Mouse (Mus musculus): Measurements from ENCODE around the gene Rab3d. TPM values are rescaled to one million over a fixed set of nuclear protein-coding genes. Genes with fewer than 3 reads are reported as not detected.

Gene Rab3d
- total and polyA plus RNA-seq, 2 experiments from 2014 or later: 7.7 to 8.9 TPM

GRCm38 (mm10) chr9:21904031-21904430 lies 14.0 kb downstream of the Rab3d start:
- no peak for ATAC-seq (ENCODE audit: insufficient read depth, low read depth)
- H3K9me3 ChIP-seq (replicated peaks; ENCODE audit: control insufficient read depth, low read length): no peaks in the 10 kb centered on the region

GRCm38 (mm10) chr9:21901223-21901820 lies 16.7 kb downstream of the Rab3d start:
- Histone ChIP-seq H3K4me3 (ENCODE audit: low read depth, low read length) (peak overlapping the region; percentile 29), H3K27ac (ENCODE audit: low read depth) (no peak overlapping the region), H3K9ac (replicated peaks; ENCODE audit: low read depth, low read length) (no peak overlapping the region), H3K36me3 (replicated peaks; ENCODE audit: control insufficient read depth, insufficient read depth, low read length) (no peaks in the 10 kb centered on the region), H3K4me2 (ENCODE audit: low read depth, low read length) (peak overlapping the region; percentile 51), H3K9me3 (replicated peaks; ENCODE audit: control insufficient read depth, low read length) (no peaks in the 10 kb centered on the region), H3K4me1 (ENCODE audit: control insufficient read depth, insufficient read depth) (no peaks in the 10 kb centered on the region), H3K27me3 (ENCODE audit: control insufficient read depth, insufficient read depth, low read length) (0 out of 2 replicates have a peak, but pooled peaks cover 6% of the 10 kb centered on the region)
- ATAC-seq (ENCODE audit: insufficient read depth, low read depth): peak; percentile 83
- TF ChIP-seq CTCF (IDR thresholded peaks at IDR 0.05; ENCODE audit: low read depth) (0 out of 2 replicates have a peak, but pooled peaks have one; percentile 17), EP300 (IDR thresholded peaks at IDR 0.05; ENCODE audit: low read depth) (no peak)
- peak; percentile 87 for DNase-seq (ENCODE audit: low spot score)
- WGBS: 11% methylated on average over 10 of the region's 10 CpGs

More at GRCm38 (mm10) chr9:21904031-21904430, 14.0 kb downstream of the Rab3d start:
- 70% methylated on average over 4 of the region's 4 CpGs for WGBS
- no peak for DNase-seq (ENCODE audit: low spot score)
- Histone ChIP-seq H3K4me3 (ENCODE audit: low read depth, low read length) (no peak overlapping the region), H3K36me3 (replicated peaks; ENCODE audit: control insufficient read depth, insufficient read depth, low read length) (no peaks in the 10 kb centered on the region), H3K27ac (ENCODE audit: low read depth) (no peak overlapping the region), H3K27me3 (ENCODE audit: control insufficient read depth, insufficient read depth, low read length) (0 out of 2 replicates have a peak, but pooled peaks cover 6% of the 10 kb centered on the region), H3K4me1 (ENCODE audit: control insufficient read depth, insufficient read depth) (no peaks in the 10 kb centered on the region), H3K4me2 (ENCODE audit: low read depth, low read length) (no peak overlapping the region), H3K9ac (replicated peaks; ENCODE audit: low read depth, low read length) (no peak overlapping the region)
- TF ChIP-seq EP300 (IDR thresholded peaks at IDR 0.05; ENCODE audit: low read depth) (no peak), CTCF (IDR thresholded peaks at IDR 0.05; ENCODE audit: low read depth) (no peak)

GRCm38 (mm10) chr9:21889229-21889628 lies 28.8 kb downstream of the Rab3d start:
- no peak for DNase-seq (ENCODE audit: low spot score)
- no peak overlapping the region for H3K9ac ChIP-seq (replicated peaks; ENCODE audit: low read depth, low read length)
- no peak for TF ChIP-seq EP300 (IDR thresholded peaks at IDR 0.05; ENCODE audit: low read depth)
- TF ChIP-seq CTCF (IDR thresholded peaks at IDR 0.05; ENCODE audit: low read depth): peak; percentile 25; the same call in 1 of the 2 replicates
- H3K4me3 ChIP-seq (ENCODE audit: low read depth, low read length): no peak overlapping the region
- no peak for ATAC-seq (ENCODE audit: insufficient read depth, low read depth)
- H3K27ac ChIP-seq (ENCODE audit: low read depth): no peak overlapping the region
- no peaks in the 10 kb centered on the region for H3K9me3 ChIP-seq (replicated peaks; ENCODE audit: control insufficient read depth, low read length)
- no peaks in the 10 kb centered on the region for H3K27me3 ChIP-seq (ENCODE audit: control insufficient read depth, insufficient read depth, low read length)
- no peaks in the 10 kb centered on the region for H3K36me3 ChIP-seq (replicated peaks; ENCODE audit: control insufficient read depth, insufficient read depth, low read length)
- 53% methylated on average over 3 of the region's 3 CpGs for WGBS
- no peak overlapping the region for H3K4me2 ChIP-seq (ENCODE audit: low read depth, low read length)
- no peaks in the 10 kb centered on the region for H3K4me1 ChIP-seq (ENCODE audit: control insufficient read depth, insufficient read depth)

- Histone ChIP-seq H3K4me3 (ENCODE audit: low read depth, low read length) (no peak overlapping the region), H3K4me1 (ENCODE audit: control insufficient read depth, insufficient read depth) (no peaks in the 10 kb centered on the region), H3K36me3 (replicated peaks; ENCODE audit: control insufficient read depth, insufficient read depth, low read length) (no peaks in the 10 kb centered on the region), H3K27ac (ENCODE audit: low read depth) (no peak overlapping the region), H3K9ac (replicated peaks; ENCODE audit: low read depth, low read length) (no peak overlapping the region), H3K9me3 (replicated peaks; ENCODE audit: control insufficient read depth, low read length) (no peaks in the 10 kb centered on the region), H3K4me2 (ENCODE audit: low read depth, low read length) (no peak overlapping the region), H3K27me3 (ENCODE audit: control insufficient read depth, insufficient read depth, low read length) (no peaks in the 10 kb centered on the region)
- no peak for DNase-seq (ENCODE audit: low spot score)
- TF ChIP-seq CTCF (IDR thresholded peaks at IDR 0.05; ENCODE audit: low read depth) (peak; percentile 9; the same call in 1 of the 2 replicates), EP300 (IDR thresholded peaks at IDR 0.05; ENCODE audit: low read depth) (no peak)
- 52% methylated on average over 3 of the region's 3 CpGs for WGBS
- no peak for ATAC-seq (ENCODE audit: insufficient read depth, low read depth)
Measured at GRCm38 (mm10) chr9:21876601-21877000, 41.4 kb downstream of the Rab3d start.

- Histone ChIP-seq H3K4me3 (ENCODE audit: low read depth, low read length) (no peak overlapping the region), H3K36me3 (replicated peaks; ENCODE audit: control insufficient read depth, insufficient read depth, low read length) (no peaks in the 10 kb centered on the region), H3K27ac (ENCODE audit: low read depth) (no peak overlapping the region), H3K9me3 (replicated peaks; ENCODE audit: control insufficient read depth, low read length) (no peaks in the 10 kb centered on the region), H3K9ac (replicated peaks; ENCODE audit: low read depth, low read length) (no peak overlapping the region), H3K27me3 (ENCODE audit: control insufficient read depth, insufficient read depth, low read length) (no peaks in the 10 kb centered on the region), H3K4me2 (ENCODE audit: low read depth, low read length) (no peak overlapping the region), H3K4me1 (ENCODE audit: control insufficient read depth, insufficient read depth) (no peaks in the 10 kb centered on the region)
- 21% methylated on average over 4 of the region's 4 CpGs for whole genome bisulfite sequencing
- DNase-seq (ENCODE audit: low spot score) (no peak), ATAC-seq (ENCODE audit: insufficient read depth, low read depth) (no peak)
- no peak for TF ChIP-seq EP300 (IDR thresholded peaks at IDR 0.05; ENCODE audit: low read depth)
- TF ChIP-seq CTCF (IDR thresholded peaks at IDR 0.05; ENCODE audit: low read depth): no peak
Measured at GRCm38 (mm10) chr9:21872204-21872603, 45.8 kb downstream of the Rab3d start.
